Mouse (Mus musculus) layer of hippocampus, adult 11-12 months (tissue): ENCODE data around the gene Hypk.

ENCODE experiments used
- DNase-seq: peaks from one replicate; pipeline ENCODE4 v3.0.0; 2022; ENCODE audit warnings: low spot score

Hypk gene

GRCm38 (mm10) chr2:121505942-121506882 lies 53.1 kb downstream of the Hypk start, which contains the start of the genes Mfap1a and Wdr76:
Gene Mfap1a, minus strand, starts transcription at chr2:121506665.
Gene Wdr76, plus strand, starts transcription at chr2:121506723.
- DNase-seq, result peak; percentile 87

GRCm38 (mm10) chr2:121507173-121507950 lies 54.3 kb downstream of the Hypk start:
- DNase-seq, result no peak

- no peak for DNase-seq
Observed at GRCm38 (mm10) chr2:121507951-121508330, 54.9 kb downstream of the Hypk start.
